Mouse (Mus musculus) brain, embryonic 14.5 days (tissue): Measurements from ENCODE around the gene Dnase1l3.

Source experiments
- CTCF ChIP-seq: fragments of 200-500 bp; IDR thresholded peaks from 2 replicates; pipeline ENCODE4 v1.5.1; 2012; ENCODE audit warnings: inconsistent platforms, mild to moderate bottlenecking, moderate library complexity, borderline replicate concordance; ENCODE audit not compliant: insufficient read depth, insufficient read length; ENCODE audit errors: extremely low read depth
- POLR2A ChIP-seq: fragments of 200-500 bp; IDR thresholded peaks from 2 replicates; pipeline ENCODE4 v1.6.1; 2012; ENCODE audit warnings: mild to moderate bottlenecking, inconsistent platforms, borderline replicate concordance; ENCODE audit not compliant: poor library complexity, insufficient read depth, insufficient read length, severe bottlenecking; ENCODE audit errors: extremely low read depth

DNA sequence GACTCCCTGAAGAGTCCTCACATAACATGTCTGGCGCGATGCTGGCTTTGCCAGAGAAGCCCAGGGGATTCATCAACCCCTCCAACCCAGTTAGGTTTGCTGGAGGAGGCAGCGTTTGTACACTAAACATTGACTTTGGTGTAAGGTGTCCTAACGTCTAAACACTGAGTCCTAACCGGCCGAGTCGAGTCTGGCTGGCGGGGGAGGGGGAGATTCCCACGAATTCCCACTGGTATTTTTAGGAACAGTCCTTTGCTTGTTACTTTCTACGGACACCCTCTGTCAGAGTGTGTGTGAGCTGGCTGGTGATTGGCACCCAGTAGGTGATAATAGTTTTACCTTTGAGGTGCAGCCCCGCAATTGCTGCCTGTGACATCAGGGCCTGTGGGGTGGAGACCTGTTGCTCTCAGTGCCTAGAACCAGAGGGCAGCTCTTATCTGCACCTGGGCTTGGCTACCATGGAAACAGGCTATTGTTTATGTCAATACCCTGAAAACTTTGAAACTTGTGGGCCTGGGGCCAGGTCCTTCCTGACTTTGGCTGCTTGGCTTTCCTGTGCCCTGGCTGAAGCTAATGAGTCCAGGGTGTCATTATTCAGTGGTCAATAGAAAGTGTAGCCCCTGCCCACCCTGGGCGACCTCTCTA, 41.6 kb downstream of the Dnase1l3 start:
- TF ChIP-seq POLR2A (no peak), CTCF (no peak)
